Comparison of ENCODE assay signal across 8 mouse cellular contexts in the genomic region with DNA sequence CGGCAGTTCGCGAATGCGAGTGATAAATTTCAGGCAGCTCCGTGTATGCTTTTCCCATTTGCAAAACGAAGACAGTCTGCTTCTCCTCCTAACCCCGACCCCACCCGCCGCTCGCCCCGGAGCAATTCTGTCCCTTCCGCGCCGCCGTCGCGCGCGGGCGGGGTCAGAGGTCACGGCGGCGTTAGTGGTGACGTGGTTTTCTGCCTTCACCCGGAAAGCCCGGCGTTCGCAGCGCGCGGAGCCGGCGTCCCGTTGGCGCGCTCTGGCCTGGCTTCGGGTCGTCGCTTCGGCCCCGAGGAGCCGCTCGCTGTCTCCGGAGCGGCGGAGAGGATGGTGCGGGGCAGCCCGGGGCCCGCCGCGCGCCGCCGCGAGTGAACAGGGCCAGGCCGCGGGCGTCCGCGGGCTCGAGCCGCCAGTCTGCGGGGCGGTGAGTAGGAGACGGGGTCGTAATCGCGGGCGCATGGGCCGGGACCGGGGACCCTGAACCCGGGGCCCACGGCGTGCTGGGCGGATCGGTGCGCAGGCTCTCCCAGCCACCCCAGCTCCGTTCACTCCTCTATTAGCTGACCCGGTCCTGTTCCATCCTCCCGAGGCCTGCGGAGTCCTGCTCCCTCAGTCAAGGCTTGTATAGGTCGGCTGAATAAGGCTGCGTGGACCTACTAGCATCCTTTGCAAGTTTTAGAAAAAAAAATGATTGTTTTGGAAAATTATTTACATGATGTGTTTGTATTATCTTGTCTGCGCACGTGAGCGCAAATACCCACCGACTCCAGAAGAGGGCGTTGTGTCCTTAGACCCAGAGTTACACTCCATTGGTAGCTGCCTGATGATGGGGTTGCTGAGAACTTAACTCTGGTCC. TPM values are rescaled to one million over a fixed set of nuclear protein-coding genes. Genes with fewer than 3 reads are reported as not detected.
DNase-seq lines count a peak whose midpoint lies in the region; ATAC-seq lines count a peak whose summit lies in the region.

No protein-coding gene starts in this region.

- H3K9ac ChIP-seq in intestine, embryonic 16.5 days (ENCODE audit: low read depth, low read length) = peak overlapping the region; percentile 98

- H3K4me2 ChIP-seq in intestine, embryonic 16.5 days (ENCODE audit: low read depth, low read length) = peak overlapping the region; percentile 77

- H3K4me3 ChIP-seq in intestine, embryonic 16.5 days (ENCODE audit: low read length) = peak overlapping the region; percentile 98
- H3K4me3 ChIP-seq in midbrain, embryonic 10.5 days = peak overlapping the region; percentile 100

- 0 out of 2 replicates have a peak, but pooled peaks cover 5% of the 10 kb centered on the region for H3K9me3 ChIP-seq in intestine, embryonic 16.5 days (ENCODE audit: control insufficient read depth, low read length)
- peaks cover 9% of the 10 kb centered on the region for H3K9me3 ChIP-seq in midbrain, embryonic 10.5 days (replicated peaks)

- peak; percentile 87 for ATAC-seq in intestine, embryonic 16.5 days

- H3K4me1 ChIP-seq in intestine, embryonic 16.5 days (ENCODE audit: control insufficient read depth, insufficient read depth, low read length) = peaks cover 22% of the 10 kb centered on the region
- H3K4me1 ChIP-seq in midbrain, embryonic 10.5 days = peaks cover 25% of the 10 kb centered on the region

- no peaks in the 10 kb centered on the region for H3K36me3 ChIP-seq in intestine, embryonic 16.5 days (ENCODE audit: control insufficient read depth, insufficient read depth, low read length)
- H3K36me3 ChIP-seq in midbrain, embryonic 10.5 days = peaks cover 15% of the 10 kb centered on the region; the same call in 1 of the 2 replicates

- H3K27ac ChIP-seq in intestine, embryonic 16.5 days (ENCODE audit: low read length) = peak overlapping the region; percentile 83
- peak overlapping the region; percentile 97 for H3K27ac ChIP-seq in midbrain, embryonic 10.5 days (replicated peaks)

- intact Hi-C loops in left cerebral cortex, postnatal 36 days (cut with DNase I) = loop anchor here (1.0 kb wide), 1 partner anchor 51 kb away; a partner anchor contains a TSS

- under 1% methylated on average over 82 of the region's 88 CpGs for WGBS in intestine, embryonic 16.5 days
- WGBS in midbrain, embryonic 10.5 days = under 1% methylated on average over 88 of the region's 88 CpGs

- DNase-seq in adrenal gland, postnatal 10 days = peak; percentile 98
- DNase-seq in embryo, embryonic 9.5 days (ENCODE audit: extremely low spot score) = peak; percentile 97
- peak; percentile 92 to 93 for DNase-seq in gastrocnemius, postnatal 4 days (ENCODE audit: low spot score in 2 of 2)
- peak; percentile 96 to 98 for DNase-seq in left cerebral cortex, postnatal 36 days (ENCODE audit: low spot score in 2 of 2)
- DNase-seq in midbrain, embryonic 10.5 days (ENCODE audit: low spot score) = peak; percentile 93
- peak; percentile 87 to 89 for DNase-seq in right cerebral cortex, postnatal 36 days (ENCODE audit: low spot score in 2 of 2)
- peak; percentile 93 to 95 for DNase-seq in urinary bladder, postnatal 4 days (ENCODE audit: low spot score in 2 of 2)

- H3K27me3 ChIP-seq in intestine, embryonic 16.5 days (replicated peaks; ENCODE audit: control insufficient read depth, insufficient read depth, low read length) = no peaks in the 10 kb centered on the region
- H3K27me3 ChIP-seq in midbrain, embryonic 10.5 days (ENCODE audit: low read depth, poor library complexity, severe bottlenecking) = no peaks in the 10 kb centered on the region

RNA-seq across cellular contexts. Expression of a gene that starts 5.5 kb away (rescaled TPM):
- 10 to 100 TPM; 48.6 to 54.3 TPM for total RNA-seq in adrenal gland, postnatal 10 days (2021)
- 10 to 100 TPM; 29.3 to 30.0 TPM for total RNA-seq in gastrocnemius, postnatal 4 days (2021)
- 27.3 and 28.6 TPM in 2 replicates for polyA plus RNA-seq in intestine, embryonic 16.5 days (2015; fragmentation: Nextera tagmentation; extraction: Ambion mirVana)
- total RNA-seq in left cerebral cortex, postnatal 36 days (2021) = 10 to 100 TPM; 42.9 to 43.3 TPM
- 37.0 and 37.5 TPM in 2 replicates for polyA plus RNA-seq in midbrain, embryonic 10.5 days (2016; fragmentation: Nextera tagmentation; extraction: Ambion mirVana)

RNA-seq across cellular contexts. Expression of a gene that starts 33.0 kb away (rescaled TPM):
- total RNA-seq in adrenal gland, postnatal 10 days (2021) = 10 to 100 TPM; 65.6 to 68.5 TPM
- 10 to 100 TPM; 33.7 to 40.2 TPM for total RNA-seq in gastrocnemius, postnatal 4 days (2021)
- polyA plus RNA-seq in intestine, embryonic 16.5 days (2015; fragmentation: Nextera tagmentation; extraction: Ambion mirVana) = 78.1 and 83.6 TPM in 2 replicates
- 10 to 100 TPM; 75.4 to 81.3 TPM for total RNA-seq in left cerebral cortex, postnatal 36 days (2021)
- polyA plus RNA-seq in midbrain, embryonic 10.5 days (2016; fragmentation: Nextera tagmentation; extraction: Ambion mirVana) = 77.6 and 80.9 TPM in 2 replicates

RNA-seq across cellular contexts. Expression of a gene that starts 33.0 kb away (rescaled TPM):
- total RNA-seq in adrenal gland, postnatal 10 days (2021) = 10 to 100 TPM; 17.8 to 21.4 TPM
- 10 to 100 TPM; 13.1 to 14.6 TPM for total RNA-seq in gastrocnemius, postnatal 4 days (2021)
- polyA plus RNA-seq in intestine, embryonic 16.5 days (2015; fragmentation: Nextera tagmentation; extraction: Ambion mirVana) = 22.6 and 24.8 TPM in 2 replicates
- total RNA-seq in left cerebral cortex, postnatal 36 days (2021) = 10 to 100 TPM; 15.3 to 16.2 TPM
- polyA plus RNA-seq in midbrain, embryonic 10.5 days (2016; fragmentation: Nextera tagmentation; extraction: Ambion mirVana) = 35.0 and 36.1 TPM in 2 replicates

RNA-seq across cellular contexts. Expression of a gene that starts 50.8 kb away (rescaled TPM):
- total RNA-seq in adrenal gland, postnatal 10 days (2021) = 10 to 100 TPM; 35.6 to 41.5 TPM
- 10 to 100 TPM; 34.9 to 37.5 TPM for total RNA-seq in gastrocnemius, postnatal 4 days (2021)
- polyA plus RNA-seq in intestine, embryonic 16.5 days (2015; fragmentation: Nextera tagmentation; extraction: Ambion mirVana) = 26.1 and 26.8 TPM in 2 replicates
- total RNA-seq in left cerebral cortex, postnatal 36 days (2021) = 10 to 100 TPM; 58.6 to 59.7 TPM
- 25.0 and 28.4 TPM in 2 replicates for polyA plus RNA-seq in midbrain, embryonic 10.5 days (2016; fragmentation: Nextera tagmentation; extraction: Ambion mirVana)

Comparison
In these comparisons a context has a peak if more than half of its experiments do, and no peak if none do; other contexts are left out.
1. Peak in every context shown above with its lines: DNase-seq, ATAC-seq, H3K4me3 ChIP-seq and H3K27ac ChIP-seq.